Mouse (Mus musculus): ENCODE data around the gene Cep41. TPM values are rescaled to one million over a fixed set of nuclear protein-coding genes. Genes with fewer than 3 reads are reported as not detected.

The Cep41 gene
- polyA plus RNA-seq (2016; fragmentation: Nextera tagmentation; extraction: Ambion mirVana): 19.8 and 24.0 TPM in 2 replicates

DNA sequence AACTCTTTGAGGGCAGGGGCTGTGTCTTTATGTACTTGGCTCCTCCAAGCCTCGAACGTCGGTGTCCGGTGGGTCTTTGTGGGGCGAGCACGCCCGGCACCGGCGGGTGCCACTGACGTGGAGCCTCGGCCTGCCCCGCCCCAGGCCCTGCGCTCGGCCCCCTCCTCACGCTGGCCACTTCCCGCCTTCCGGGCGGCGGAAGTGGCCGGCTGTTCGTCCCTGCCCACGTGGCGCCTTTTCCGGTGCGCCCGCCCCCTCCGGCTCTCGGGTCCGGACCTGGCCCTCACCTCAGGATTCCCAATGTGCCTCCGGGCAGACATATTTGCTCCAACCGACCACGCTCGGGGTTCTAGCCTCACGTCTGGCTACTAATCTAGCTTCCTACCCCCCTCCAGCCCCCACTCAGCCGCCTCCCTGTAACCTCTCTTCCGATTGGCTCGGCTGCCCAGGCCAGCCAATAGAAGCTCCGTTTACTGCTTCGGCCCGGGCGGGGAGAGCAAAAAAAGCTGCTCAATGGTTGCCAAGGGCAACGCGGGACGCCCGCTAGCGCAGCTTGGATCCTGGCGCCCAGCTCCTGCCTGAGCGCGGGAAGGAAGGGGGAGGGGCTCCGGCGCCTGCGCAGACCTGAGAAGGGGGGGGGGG is at the start of gene Cep41:
Cep41 (minus strand) TSS at position 400 of the 642 bp plus-strand sequence.
- H3K9me3 ChIP-seq (replicated peaks): no peaks in the 10 kb centered on the region
- under 1% methylated on average over 50 of the region's 52 CpGs for WGBS
- peak; percentile 99 for DNase-seq (ENCODE audit: low spot score)
- H3K36me3 ChIP-seq: no peaks in the 10 kb centered on the region
- H3K27me3 ChIP-seq (ENCODE audit: low read depth, poor library complexity, severe bottlenecking): no peaks in the 10 kb centered on the region
- peak within 1 kb of the TSS; percentile 63 for H3K4me3 ChIP-seq
- H3K27ac ChIP-seq (replicated peaks): peak within 1 kb of the TSS; percentile 98
- peaks cover 41% of the 10 kb centered on the region for H3K4me1 ChIP-seq

GRCm38 (mm10) chr6:30739177-30739747 is 45.7 kb upstream of the Cep41 start:
- H3K36me3 ChIP-seq: peaks cover 78% of the 10 kb centered on the region
- H3K4me1 ChIP-seq: peaks cover 55% of the 10 kb centered on the region
- 57% methylated on average over 10 of the region's 10 CpGs for WGBS
- no peak for DNase-seq (ENCODE audit: low spot score)
- peaks cover 61% of the 10 kb centered on the region for H3K9me3 ChIP-seq (replicated peaks)
- no peaks in the 10 kb centered on the region for H3K27me3 ChIP-seq (ENCODE audit: low read depth, poor library complexity, severe bottlenecking)
- peak overlapping the region; percentile 70 for H3K4me3 ChIP-seq
- peak overlapping the region; percentile 90 for H3K27ac ChIP-seq (replicated peaks)

- H3K36me3 ChIP-seq: peaks cover 71% of the 10 kb centered on the region
- H3K4me1 ChIP-seq: peaks cover 62% of the 10 kb centered on the region
- 51% methylated on average over 20 of the region's 20 CpGs for WGBS
- DNase-seq (ENCODE audit: low spot score): no peak
- no peaks in the 10 kb centered on the region for H3K27me3 ChIP-seq (ENCODE audit: low read depth, poor library complexity, severe bottlenecking)
- H3K27ac ChIP-seq (replicated peaks): peak overlapping the region; percentile 90
- H3K9me3 ChIP-seq (replicated peaks): peaks cover 61% of the 10 kb centered on the region
- peak overlapping the region; percentile 70 for H3K4me3 ChIP-seq
Observed at GRCm38 (mm10) chr6:30738464-30739006, 45.0 kb upstream of the Cep41 start.

- peaks cover 69% of the 10 kb centered on the region for H3K4me1 ChIP-seq
- H3K9me3 ChIP-seq (replicated peaks): peaks cover 61% of the 10 kb centered on the region
- H3K27ac ChIP-seq (replicated peaks): peak overlapping the region; percentile 90
- 60% methylated on average over 66 of the region's 66 CpGs for WGBS
- H3K27me3 ChIP-seq (ENCODE audit: low read depth, poor library complexity, severe bottlenecking): no peaks in the 10 kb centered on the region
- peak overlapping the region; percentile 70 for H3K4me3 ChIP-seq
- DNase-seq (ENCODE audit: low spot score): peak; percentile 85
- peaks cover 64% of the 10 kb centered on the region for H3K36me3 ChIP-seq
Observed at GRCm38 (mm10) chr6:30737548-30738463, 44.3 kb upstream of the Cep41 start.

DNA sequence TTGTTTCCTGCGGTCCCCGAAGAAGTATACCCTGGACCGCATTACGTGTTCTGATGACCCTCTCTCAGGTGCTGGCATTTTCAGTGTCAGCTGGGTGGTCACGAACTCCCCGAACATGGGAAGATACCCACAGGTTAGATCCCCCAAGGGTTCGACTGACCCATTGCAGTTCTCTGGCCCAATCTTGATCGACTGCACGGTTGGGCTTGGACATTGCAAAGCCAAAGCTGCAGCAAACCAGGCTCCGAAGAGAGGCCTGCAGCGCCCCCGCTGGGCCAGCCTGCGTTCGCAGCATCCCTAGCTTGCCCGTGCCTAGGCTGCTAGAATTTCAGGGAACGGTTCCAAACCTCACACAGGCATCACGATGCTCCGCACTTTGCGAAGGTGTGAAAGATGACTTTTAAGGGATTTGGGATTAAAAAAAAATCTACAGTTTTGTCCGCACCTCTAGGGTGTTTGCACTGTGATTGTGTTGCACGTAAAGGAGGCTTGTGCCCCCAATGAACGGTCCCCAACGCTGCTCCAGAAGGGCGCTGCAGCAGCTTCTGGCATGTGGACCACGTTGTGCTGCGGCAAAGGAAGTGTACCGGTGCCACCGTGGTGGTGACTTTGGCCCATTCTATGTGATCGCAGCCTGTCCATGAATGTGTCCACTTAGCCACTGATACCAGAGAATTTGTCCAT is 43.5 kb upstream of the Cep41 start:
- Histone ChIP-seq H3K27me3 (ENCODE audit: low read depth, poor library complexity, severe bottlenecking) (no peaks in the 10 kb centered on the region), H3K9me3 (replicated peaks) (peaks cover 61% of the 10 kb centered on the region), H3K4me3 (peak overlapping the region; percentile 70), H3K36me3 (peaks cover 56% of the 10 kb centered on the region), H3K27ac (replicated peaks) (peak overlapping the region; percentile 90), H3K4me1 (peaks cover 68% of the 10 kb centered on the region)
- DNase-seq (ENCODE audit: low spot score): peak; percentile 85
- WGBS: 53% methylated on average over 29 of the region's 29 CpGs

GRCm38 (mm10) chr6:30736372-30736762 is 42.8 kb upstream of the Cep41 start:
- Histone ChIP-seq H3K9me3 (replicated peaks) (peaks cover 61% of the 10 kb centered on the region), H3K36me3 (peaks cover 49% of the 10 kb centered on the region), H3K27me3 (ENCODE audit: low read depth, poor library complexity, severe bottlenecking) (no peaks in the 10 kb centered on the region), H3K4me1 (peaks cover 65% of the 10 kb centered on the region), H3K4me3 (peak overlapping the region; percentile 70), H3K27ac (replicated peaks) (peak overlapping the region; percentile 90)
- 42% methylated on average over 13 of the region's 13 CpGs for WGBS
- peak; percentile 62 for DNase-seq (ENCODE audit: low spot score)

DNA sequence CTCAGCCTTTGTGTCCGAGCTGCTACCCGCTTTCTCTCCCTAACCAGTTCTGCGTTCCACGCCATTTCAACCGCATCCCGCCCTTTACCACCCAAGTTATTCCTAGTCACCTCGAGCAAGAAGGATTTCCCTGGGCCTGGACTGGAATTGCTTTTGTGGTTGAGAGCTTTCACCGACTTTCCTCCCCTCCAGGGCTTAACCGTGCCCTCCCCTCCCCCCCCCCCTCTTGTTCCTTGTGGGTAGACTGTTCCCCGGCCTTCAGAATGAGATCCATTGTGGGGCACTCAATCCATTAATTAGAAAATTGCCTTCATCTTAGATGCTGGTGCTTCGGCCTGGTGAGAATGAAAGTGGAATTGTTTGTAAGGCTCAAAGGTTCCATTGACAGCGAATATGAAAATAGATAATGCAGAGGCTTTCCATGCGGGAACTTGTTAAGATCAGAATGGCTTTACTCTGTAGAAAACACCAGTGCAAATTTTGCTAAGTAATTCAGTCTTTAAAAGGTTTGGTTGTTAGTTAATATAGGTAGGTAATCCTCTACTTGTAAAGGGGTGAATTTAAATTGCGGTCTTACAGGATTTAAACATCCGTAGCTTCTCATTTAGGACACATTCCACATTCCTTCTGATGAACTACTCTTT is 42.3 kb upstream of the Cep41 start:
- peaks cover 61% of the 10 kb centered on the region for H3K9me3 ChIP-seq (replicated peaks)
- peak overlapping the region; percentile 90 for H3K27ac ChIP-seq (replicated peaks)
- peak overlapping the region; percentile 70 for H3K4me3 ChIP-seq
- no peaks in the 10 kb centered on the region for H3K27me3 ChIP-seq (ENCODE audit: low read depth, poor library complexity, severe bottlenecking)
- 47% methylated on average over 15 of the region's 15 CpGs for WGBS
- peaks cover 44% of the 10 kb centered on the region for H3K36me3 ChIP-seq
- DNase-seq (ENCODE audit: low spot score): peak; percentile 57
- H3K4me1 ChIP-seq: peaks cover 62% of the 10 kb centered on the region

DNA sequence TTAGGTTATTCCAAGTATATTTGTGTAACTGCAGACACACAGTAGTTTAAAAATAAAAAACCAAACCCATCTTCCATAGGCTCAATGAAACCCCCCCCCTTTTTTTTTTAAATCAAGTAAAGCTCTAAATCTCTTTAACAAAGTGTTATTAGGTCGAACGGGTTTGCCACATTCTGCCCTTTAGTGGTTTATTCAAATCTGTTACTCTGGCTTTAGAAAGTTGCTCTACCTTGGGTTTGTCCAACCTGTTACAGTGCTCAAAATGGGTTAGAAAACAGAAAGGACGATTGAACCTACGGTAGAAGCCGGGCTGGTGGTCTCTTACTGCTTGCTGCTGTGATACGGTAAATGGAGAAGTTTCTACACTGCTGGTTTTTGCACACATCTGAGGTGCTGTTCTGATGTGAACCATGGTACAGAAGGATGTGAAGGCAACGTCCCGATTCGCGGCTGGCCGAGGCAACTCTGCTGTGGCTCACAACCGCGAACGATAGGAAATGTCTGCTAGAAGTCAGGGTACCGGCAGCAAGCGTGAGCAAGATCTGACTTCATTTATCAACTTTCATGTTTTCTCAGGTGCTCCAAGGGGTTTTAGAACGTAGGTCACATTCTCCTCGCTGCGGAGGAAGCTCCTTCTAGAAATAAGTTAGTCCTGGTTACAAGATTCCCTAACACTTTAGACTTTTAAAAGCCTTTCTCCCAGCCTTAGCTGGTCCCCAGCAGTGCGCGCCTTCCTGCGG is 41.6 kb upstream of the Cep41 start:
- H3K9me3 ChIP-seq (replicated peaks): peaks cover 59% of the 10 kb centered on the region
- 56% methylated on average over 22 of the region's 22 CpGs for WGBS
- no peaks in the 10 kb centered on the region for H3K27me3 ChIP-seq (ENCODE audit: low read depth, poor library complexity, severe bottlenecking)
- H3K27ac ChIP-seq (replicated peaks): peak overlapping the region; percentile 90
- DNase-seq (ENCODE audit: low spot score): no peak
- H3K36me3 ChIP-seq: peaks cover 37% of the 10 kb centered on the region
- peaks cover 61% of the 10 kb centered on the region for H3K4me1 ChIP-seq
- H3K4me3 ChIP-seq: peak overlapping the region; percentile 70

- Histone ChIP-seq H3K36me3 (peaks cover 30% of the 10 kb centered on the region), H3K4me1 (peaks cover 63% of the 10 kb centered on the region), H3K4me3 (peak overlapping the region; percentile 70), H3K27ac (replicated peaks) (peak overlapping the region; percentile 90), H3K9me3 (replicated peaks) (peaks cover 52% of the 10 kb centered on the region), H3K27me3 (ENCODE audit: low read depth, poor library complexity, severe bottlenecking) (no peaks in the 10 kb centered on the region)
- DNase-seq (ENCODE audit: low spot score): no peak
- 56% methylated on average over 6 of the region's 6 CpGs for WGBS
Observed at GRCm38 (mm10) chr6:30734465-30734864, 40.9 kb upstream of the Cep41 start.

GRCm38 (mm10) chr6:30732571-30733130 is 39.1 kb upstream of the Cep41 start:
- Histone ChIP-seq H3K27ac (replicated peaks) (peak overlapping the region; percentile 90), H3K4me1 (peaks cover 66% of the 10 kb centered on the region)
- WGBS: 33% methylated on average over 18 of the region's 18 CpGs

More at GRCm38 (mm10) chr6:30732571-30733130, 39.1 kb upstream of the Cep41 start:
- Histone ChIP-seq H3K36me3 (peaks cover 14% of the 10 kb centered on the region), H3K4me3 (peak overlapping the region; percentile 70), H3K27me3 (ENCODE audit: low read depth, poor library complexity, severe bottlenecking) (no peaks in the 10 kb centered on the region), H3K9me3 (replicated peaks) (peaks cover 34% of the 10 kb centered on the region)
- DNase-seq (ENCODE audit: low spot score): no peak
